Mouse (Mus musculus) E14TG2a.4 (cell line): ENCODE data around the gene Usp34.
"Not testable (repeated sequence)": the region's sequence is repeated elsewhere in the genome, so short reads cannot be mapped to it uniquely, and the experiment has no call there.

Experiments used
- H3K27me3 ChIP-seq: 2 replicates; pipeline ENCODE4 v1.6.1; 2014; ENCODE audit warnings: low read length, control low read depth; ENCODE audit not compliant: insufficient read depth
- H3K36me3 ChIP-seq: 2 replicates; pipeline ENCODE4 v1.6.1; 2014; ENCODE audit warnings: low read length, control low read depth; ENCODE audit not compliant: insufficient read depth
- H3K4me1 ChIP-seq: replicated peaks from 2 replicates; pipeline ENCODE4 v1.6.1; 2014; ENCODE audit warnings: low read depth, low read length, control low read depth
- H3K4me3 ChIP-seq: replicated peaks from 2 replicates; pipeline ENCODE4 v1.5.1; 2014; ENCODE audit warnings: mild to moderate bottlenecking, low read length
- H3K9me3 ChIP-seq: 2 replicates; pipeline ENCODE4 v1.6.1; 2014; ENCODE audit warnings: low read length, control low read depth
- CTCF ChIP-seq: conservative IDR thresholded peaks from 2 replicates; pipeline ENCODE4 v1.5.1; 2014; ENCODE audit warnings: low read length
- NANOG ChIP-seq: IDR thresholded peaks from 2 replicates; pipeline ENCODE4 v1.6.1; 2014; ENCODE audit warnings: borderline replicate concordance, low read length, mixed read lengths
- POU5F1 ChIP-seq: IDR thresholded peaks from 2 replicates; pipeline ENCODE4 v1.6.1; 2014; ENCODE audit warnings: low read length, borderline replicate concordance

Gene Usp34

DNA sequence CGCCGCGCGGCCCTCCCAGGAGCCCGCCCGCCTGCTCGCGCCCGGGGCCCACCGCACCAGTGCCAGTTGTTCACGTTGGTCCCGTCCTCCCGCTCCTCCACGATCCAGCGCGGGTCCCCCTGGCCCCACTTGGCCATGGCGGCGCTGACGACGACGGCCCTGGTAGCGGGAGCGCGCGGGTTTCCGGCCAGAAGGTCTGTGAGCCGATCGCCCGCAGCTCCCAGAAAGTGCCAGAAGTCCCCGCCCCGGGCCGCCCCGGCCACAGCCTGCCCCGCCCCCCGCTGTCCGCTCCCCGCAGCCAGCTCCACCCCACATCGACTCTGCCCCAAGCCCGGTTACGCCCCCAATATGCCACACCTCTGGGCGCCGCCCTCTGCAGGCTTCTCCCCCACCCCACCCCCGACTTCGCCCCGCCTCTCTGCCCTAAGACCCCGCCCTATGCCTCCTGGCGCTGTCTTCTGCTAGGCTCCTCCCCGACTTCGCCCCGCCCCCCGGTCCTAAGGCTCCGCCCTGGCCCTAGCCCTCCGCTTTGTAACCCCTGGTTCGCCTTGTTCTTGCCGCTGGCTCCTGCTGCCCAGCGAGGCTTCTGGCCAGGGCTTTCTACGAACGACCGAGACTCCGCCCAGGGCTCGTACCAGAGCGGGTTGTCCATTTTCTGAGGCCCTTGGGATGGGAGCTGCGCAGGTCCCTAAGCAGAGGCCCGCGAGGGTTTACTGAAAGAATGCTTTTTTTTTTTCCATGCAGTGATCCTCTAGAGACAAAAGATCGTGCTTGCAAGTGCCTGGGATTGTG lies 191.2 kb downstream of the Usp34 start, which contains the start of gene Ahsa2:
Ahsa2 (minus strand) TSS at position 313 of the 792 bp plus-strand sequence.
- TF ChIP-seq NANOG = no peak
- TF ChIP-seq CTCF = no peak
- Histone ChIP-seq H3K4me1 (peaks cover 41% of the 10 kb centered on the region), H3K36me3 (peaks cover 39% of the 10 kb centered on the region), H3K9me3 (no peaks in the 10 kb centered on the region), H3K27me3 (peaks cover 4% of the 10 kb centered on the region; the same call in 1 of the 2 replicates), H3K4me3 (peak within 1 kb of the TSS; percentile 92)

DNA sequence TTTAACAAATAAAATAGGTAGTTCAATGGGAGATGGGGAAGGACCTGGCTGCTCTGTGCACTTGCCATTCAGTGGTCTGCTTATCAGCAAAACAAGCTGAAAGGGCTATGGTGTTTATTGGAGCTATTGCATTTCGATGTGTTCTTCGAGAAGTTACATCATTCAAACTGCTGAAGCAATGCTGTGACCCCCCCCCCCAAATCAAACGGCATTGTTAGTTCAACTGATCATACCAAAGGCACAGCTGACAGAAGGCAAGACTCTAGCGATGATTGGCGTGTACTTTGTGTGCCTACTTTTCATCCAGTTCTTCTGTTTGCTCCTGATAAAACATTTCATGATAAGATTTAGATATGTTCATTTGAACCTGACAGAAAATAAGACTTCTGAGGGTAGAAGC lies 191.9 kb downstream of the Usp34 start:
- Histone ChIP-seq H3K27me3 (peaks cover 4% of the 10 kb centered on the region; the same call in 1 of the 2 replicates), H3K4me3 (peak overlapping the region; percentile 77), H3K36me3 (peaks cover 32% of the 10 kb centered on the region), H3K9me3 (peaks cover 2% of the 10 kb centered on the region), H3K4me1 (peaks cover 41% of the 10 kb centered on the region)
- TF ChIP-seq NANOG = no peak
- TF ChIP-seq CTCF = no peak
- no peak for TF ChIP-seq POU5F1

DNA sequence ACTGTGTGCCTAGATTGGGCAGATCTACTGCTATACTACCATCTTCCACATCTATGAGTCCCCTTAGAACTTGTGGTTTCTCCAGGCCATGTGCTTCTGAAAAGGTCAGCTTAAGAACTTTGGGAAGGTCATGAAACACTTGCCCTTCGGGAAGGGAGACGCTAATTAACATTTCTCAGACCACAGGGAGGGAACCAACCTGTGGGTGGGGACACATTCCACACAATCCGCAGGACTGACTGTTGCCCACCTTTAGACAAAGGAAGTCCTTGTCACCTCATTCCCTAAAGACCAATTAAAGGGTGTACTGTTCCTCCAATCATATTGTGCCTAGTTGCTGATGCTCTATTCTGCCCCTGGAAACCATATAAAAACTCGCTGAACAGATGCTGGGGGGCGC lies 198.1 kb downstream of the Usp34 start:
- H3K4me1 ChIP-seq, H3K27me3 ChIP-seq, H3K4me3 ChIP-seq, H3K36me3 ChIP-seq: not testable (repeated sequence)
- H3K9me3 ChIP-seq = peaks cover 39% of the 10 kb centered on the region

DNA sequence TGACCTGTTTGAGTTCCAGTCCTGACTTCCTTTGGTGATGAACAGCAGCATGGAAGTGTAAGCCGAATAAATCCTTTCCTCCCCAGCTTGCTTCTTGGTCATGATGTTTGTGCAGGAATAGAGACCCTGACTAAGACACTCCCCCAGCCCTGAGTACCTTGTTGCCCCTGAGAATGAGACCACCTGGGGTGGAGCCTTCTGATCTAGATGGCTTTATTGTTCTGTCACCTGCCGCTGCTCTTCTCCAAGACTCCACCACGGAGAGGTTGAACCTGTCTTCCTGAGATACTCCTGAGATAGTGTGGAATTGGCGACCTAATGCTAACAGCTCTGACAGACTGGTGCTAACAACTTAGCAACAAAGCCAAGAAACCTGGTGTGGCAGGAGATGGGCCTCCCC lies 208.1 kb downstream of the Usp34 start:
- TF ChIP-seq NANOG = peak; percentile 53; the same call in 1 of the 2 replicates
- not testable (repeated sequence) for H3K27me3 ChIP-seq, H3K36me3 ChIP-seq, H3K4me3 ChIP-seq, H3K9me3 ChIP-seq
- H3K4me1 ChIP-seq = peaks cover 51% of the 10 kb centered on the region

DNA sequence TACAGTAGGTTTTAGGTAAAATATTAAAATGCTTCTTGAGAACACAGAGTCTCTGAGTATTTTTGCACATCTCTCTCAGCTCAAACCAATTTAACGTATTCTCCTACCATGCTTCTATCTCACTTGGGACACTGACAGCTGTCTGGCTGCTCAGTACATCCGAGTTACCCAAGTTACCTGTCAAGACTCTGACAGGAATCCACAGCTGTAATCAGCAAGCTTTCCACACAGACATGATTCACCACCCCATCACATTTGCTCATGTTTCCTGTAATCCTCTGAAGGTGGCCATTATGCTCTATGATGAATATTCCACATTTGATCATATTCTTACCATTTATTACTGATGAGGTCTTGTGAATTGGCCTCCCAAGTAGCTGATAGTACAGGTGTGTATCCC lies 208.6 kb downstream of the Usp34 start:
- TF ChIP-seq POU5F1 = no peak
- TF ChIP-seq NANOG = no peak
- no peak for TF ChIP-seq CTCF
- Histone ChIP-seq H3K4me1 (peaks cover 57% of the 10 kb centered on the region), H3K27me3 (no peaks in the 10 kb centered on the region), H3K36me3 (no peaks in the 10 kb centered on the region), H3K9me3 (0 out of 2 replicates have a peak, but pooled peaks cover 3% of the 10 kb centered on the region), H3K4me3 (no peak overlapping the region)

DNA sequence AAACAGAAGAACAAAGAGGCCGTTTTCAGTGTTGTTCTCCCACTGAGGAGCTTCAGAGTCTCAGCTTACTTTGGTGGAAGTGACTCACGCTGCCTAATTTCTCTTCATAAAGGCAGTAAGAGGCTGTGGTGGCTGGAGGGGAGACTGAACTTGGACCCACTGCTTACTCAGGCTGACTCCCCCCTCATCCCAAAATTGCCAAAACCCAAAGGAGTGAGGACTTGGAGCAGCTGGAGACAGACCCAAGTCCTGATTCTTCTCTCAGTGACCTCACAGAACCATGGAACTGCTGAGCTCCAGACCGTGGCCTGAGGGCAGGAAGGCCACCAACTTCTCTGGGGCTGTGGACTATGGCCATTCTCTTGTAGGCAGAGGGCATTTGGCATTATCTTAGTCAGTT lies 212.3 kb downstream of the Usp34 start:
- H3K27me3 ChIP-seq = no peaks in the 10 kb centered on the region
- H3K4me3 ChIP-seq = no peak overlapping the region
- peaks cover 8% of the 10 kb centered on the region; the same call in 1 of the 2 replicates for H3K9me3 ChIP-seq
- no peaks in the 10 kb centered on the region for H3K36me3 ChIP-seq
- H3K4me1 ChIP-seq = peaks cover 52% of the 10 kb centered on the region
- no peak for TF ChIP-seq CTCF
- no peak for TF ChIP-seq NANOG

DNA sequence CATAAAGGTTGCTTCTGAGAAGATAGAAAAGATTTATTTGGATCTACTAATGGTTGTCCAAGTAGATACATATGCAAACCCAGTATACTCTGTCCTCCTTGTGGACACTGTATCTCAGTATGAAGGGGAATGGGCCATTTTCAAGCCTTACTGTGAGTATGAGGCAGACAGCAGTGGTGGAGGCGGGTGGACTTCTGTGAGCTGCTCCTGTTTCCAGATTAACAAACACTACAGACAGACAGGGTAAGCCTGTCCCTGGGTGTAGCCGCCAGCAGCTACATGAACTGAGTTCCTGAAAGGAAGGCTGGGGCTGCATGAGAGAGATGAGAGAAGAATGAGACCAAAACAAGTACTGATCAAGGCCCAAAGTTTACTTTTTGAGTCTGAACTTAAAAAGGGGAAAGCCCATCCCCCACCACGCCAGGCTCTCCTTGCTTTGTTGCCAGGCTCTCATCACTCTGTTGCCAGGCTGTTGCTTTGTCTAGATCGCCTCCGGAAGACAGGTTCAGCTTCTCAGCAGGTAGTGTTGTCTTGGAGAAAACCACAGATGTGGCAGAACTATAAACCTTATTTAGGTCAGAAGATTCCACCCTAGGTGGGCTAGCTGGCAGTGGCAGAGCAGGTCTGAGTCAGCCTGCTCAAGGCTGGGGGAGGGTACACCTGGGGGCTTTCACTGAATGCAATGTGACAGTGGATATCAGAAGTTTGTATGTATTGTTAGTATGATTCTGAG lies 213.9 kb downstream of the Usp34 start, which contains the start of gene 1700093K21Rik:
1700093K21Rik (minus strand) TSS at position 683 of the 733 bp plus-strand sequence.
- H3K27me3 ChIP-seq = no peaks in the 10 kb centered on the region
- no peak within 1 kb of the TSS for H3K4me3 ChIP-seq
- peaks cover 19% of the 10 kb centered on the region for H3K9me3 ChIP-seq
- no peaks in the 10 kb centered on the region for H3K36me3 ChIP-seq
- TF ChIP-seq POU5F1 (no peak), CTCF (no peak), NANOG (peak; percentile 21; the same call in 1 of the 2 replicates)
- H3K4me1 ChIP-seq = peaks cover 38% of the 10 kb centered on the region

DNA sequence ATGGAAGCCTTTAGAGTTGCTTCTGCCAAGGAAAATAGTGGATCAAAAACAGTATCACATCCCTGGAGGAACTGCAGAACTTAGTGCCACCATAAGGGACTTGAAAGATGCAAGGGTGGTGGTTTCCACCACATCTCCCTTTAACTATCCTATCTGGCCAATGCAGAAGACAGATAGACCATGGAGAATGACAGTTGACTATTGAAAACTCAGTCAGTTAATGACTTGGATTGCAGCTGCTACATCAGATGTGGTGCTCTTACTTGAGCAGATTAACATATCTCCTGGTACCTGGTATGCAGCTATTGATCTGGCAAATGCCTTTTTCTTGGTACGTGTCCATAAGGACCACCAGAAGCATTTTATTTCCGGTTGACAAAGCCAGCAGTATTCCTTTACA lies 230.8 kb downstream of the Usp34 start:
- TF ChIP-seq CTCF (no peak), POU5F1 (no peak), NANOG (no peak)
- no peaks in the 10 kb centered on the region for H3K36me3 ChIP-seq
- H3K27me3 ChIP-seq = peaks cover 2% of the 10 kb centered on the region
- no peak overlapping the region for H3K4me3 ChIP-seq
- peaks cover 8% of the 10 kb centered on the region; the same call in 1 of the 2 replicates for H3K9me3 ChIP-seq
- H3K4me1 ChIP-seq = peaks cover 5% of the 10 kb centered on the region; the same call in 1 of the 2 replicates
